Mouse (Mus musculus) layer of hippocampus, adult 11-12 months (tissue): Measurements from ENCODE around the gene Zfp653.
"Not testable (repeated sequence)": the region's sequence is repeated elsewhere in the genome, so short reads cannot be mapped to it uniquely, and the experiment has no call there.

Experiments used
- DNase-seq: peaks from one replicate; pipeline ENCODE4 v3.0.0; 2022; ENCODE audit warnings: low spot score

Zfp653 gene

GRCm38 (mm10) chr9:22070791-22071573 is at the start of gene Zfp653, which contains the start of gene Gm49318:
Gene Zfp653, minus strand, starts transcription at chr9:22071376.
Gene Gm49318, minus strand, starts transcription at chr9:22071259.
- peak; percentile 97 for DNase-seq

DNA sequence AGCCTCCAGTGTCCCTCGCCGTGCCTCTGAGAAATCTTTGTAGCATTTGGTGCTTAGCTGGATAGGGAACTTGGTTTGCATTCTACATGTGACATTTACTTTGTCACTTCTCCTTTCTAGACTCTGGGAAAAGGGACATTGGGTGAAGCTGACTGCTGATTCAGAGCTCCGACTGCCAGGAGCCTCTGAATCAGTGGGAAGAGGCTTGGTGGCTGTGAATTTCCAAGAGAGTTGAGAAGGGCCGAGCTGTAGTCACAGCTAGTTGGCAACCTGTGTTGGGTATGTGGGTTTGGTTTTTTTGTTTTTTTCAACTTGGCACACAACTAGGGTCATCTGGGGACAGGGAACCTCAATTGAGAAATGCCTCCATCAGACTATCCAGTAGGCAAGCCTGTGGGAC is 48.4 kb upstream of the Zfp653 start:
- peak; percentile 25 for DNase-seq

DNA sequence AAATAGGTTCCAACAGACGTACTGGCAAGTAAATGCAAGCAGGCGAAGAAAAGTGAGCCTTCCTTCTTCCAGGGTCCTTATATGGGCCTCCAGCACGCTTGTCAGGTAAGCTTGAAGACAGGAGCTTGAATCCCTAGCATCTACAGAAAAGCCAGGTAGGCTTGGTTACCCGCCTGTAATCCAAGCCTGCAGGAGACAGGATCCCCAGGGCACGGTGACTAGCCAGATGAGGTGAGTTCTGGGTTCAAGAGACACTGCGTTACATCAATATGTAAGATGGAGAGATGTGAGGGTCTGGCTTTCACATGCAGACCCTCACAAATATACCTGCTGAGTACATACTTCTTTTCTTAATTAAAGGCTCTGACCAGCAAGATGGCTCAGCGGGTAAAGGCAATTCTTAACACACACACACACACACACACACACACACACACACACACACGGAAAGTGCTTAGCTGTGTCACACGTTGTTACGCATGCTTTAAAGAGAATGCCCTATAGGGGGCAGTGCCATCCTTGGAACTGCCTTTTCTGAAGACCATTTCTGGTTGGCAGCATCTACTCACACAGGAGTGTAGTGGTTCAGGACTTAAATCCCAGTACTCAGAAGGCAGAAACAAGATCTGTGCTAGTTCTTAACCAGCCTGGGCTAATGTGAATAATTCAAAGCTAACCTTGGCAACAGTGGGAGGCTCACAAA is 46.7 kb upstream of the Zfp653 start:
- peak; percentile 74 for DNase-seq

- DNase-seq = peak; percentile 96
Measured at GRCm38 (mm10) chr9:22116740-22117426, 45.7 kb upstream of the Zfp653 start, which contains the start of gene Elof1. Gene Elof1, minus strand, starts transcription at chr9:22117172.

- no peak for DNase-seq
Measured at GRCm38 (mm10) chr9:22116086-22116485, 44.9 kb upstream of the Zfp653 start.

- DNase-seq = no peak
Measured at GRCm38 (mm10) chr9:22115635-22116034, 44.5 kb upstream of the Zfp653 start.

DNA sequence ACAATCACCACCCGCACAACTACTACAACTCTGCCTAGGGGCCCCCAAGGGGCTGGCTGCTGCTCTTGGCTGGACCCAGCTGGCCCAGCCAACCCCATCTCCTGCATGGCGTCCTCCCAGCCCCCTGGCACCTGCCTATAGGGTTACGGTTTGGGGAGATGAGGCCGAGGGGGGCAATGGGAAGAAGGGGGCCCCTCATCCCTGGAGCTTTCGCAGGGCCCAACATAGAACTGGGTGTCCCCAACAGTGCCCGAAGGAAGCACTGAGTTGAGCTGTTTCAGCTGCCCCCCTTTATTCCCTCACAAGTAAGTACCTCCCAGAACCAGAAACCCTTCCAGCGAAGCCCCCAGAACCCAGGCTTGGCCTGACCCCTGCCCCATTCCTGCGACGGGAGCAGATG is 37.0 kb upstream of the Zfp653 start:
- DNase-seq = no peak

- DNase-seq = no peak
Measured at GRCm38 (mm10) chr9:22099922-22100321, 28.7 kb upstream of the Zfp653 start.

DNA sequence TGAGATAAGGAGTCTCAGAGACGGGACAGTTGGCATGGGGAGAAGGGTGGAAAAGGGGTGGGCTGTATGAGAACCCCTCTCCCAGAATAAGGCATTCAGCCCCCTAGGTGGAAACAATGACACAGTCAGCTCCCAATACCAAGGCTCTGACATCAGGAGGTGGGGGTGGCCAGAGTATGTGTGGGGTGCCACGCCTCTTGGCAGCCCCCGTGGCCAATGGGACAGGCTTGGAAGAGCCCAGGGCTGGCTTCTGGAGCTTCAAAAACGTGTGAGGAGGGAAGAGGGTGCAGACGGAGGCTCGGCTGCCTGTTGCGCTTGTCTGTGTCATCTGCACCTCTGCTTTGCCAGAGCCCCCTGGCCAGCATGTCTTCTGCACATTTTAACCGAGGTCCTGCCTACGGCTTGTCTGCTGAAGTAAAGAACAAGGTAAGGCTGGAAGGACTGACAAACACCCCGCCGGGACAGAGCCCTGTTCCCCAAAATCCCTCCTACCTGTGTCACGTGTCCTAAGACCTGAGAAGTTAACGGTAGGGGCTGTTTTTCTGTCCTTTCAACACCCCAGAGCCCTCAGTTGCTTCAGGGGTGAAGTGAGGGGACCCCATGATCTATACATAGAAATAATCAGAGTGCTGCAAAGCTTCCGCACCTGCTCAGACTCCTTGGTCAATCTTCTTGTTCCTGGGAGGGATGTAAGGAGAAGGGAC is 28.0 kb upstream of the Zfp653 start, which contains the start of gene Cnn1:
Gene Cnn1, plus strand, starts transcription at position 224 of the 704 bp plus-strand sequence.
- DNase-seq = no peak

- peak; percentile 72 for DNase-seq
Measured at GRCm38 (mm10) chr9:22095854-22096307, 24.7 kb upstream of the Zfp653 start.

DNA sequence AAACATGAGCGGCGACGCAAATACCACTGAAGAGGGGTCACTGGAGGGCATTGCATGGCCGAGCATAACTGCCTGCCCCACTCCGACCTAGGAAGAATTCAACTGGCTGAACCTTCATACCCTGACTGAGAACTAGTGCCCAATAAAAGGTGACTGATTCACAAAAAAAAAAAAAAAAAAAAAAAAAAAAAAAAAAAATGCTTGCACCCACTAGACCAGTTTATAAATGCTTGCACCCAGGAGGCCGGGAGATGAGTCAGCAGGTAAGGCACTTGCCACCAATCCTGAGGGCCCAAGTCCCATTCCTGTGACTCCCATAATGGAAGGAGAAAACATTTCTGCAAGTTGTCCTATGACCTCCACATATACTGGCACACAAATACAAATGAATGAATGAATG is 21.6 kb upstream of the Zfp653 start:
- no peak for DNase-seq

GRCm38 (mm10) chr9:22089986-22090385 is 18.8 kb upstream of the Zfp653 start:
- DNase-seq = no peak

DNA sequence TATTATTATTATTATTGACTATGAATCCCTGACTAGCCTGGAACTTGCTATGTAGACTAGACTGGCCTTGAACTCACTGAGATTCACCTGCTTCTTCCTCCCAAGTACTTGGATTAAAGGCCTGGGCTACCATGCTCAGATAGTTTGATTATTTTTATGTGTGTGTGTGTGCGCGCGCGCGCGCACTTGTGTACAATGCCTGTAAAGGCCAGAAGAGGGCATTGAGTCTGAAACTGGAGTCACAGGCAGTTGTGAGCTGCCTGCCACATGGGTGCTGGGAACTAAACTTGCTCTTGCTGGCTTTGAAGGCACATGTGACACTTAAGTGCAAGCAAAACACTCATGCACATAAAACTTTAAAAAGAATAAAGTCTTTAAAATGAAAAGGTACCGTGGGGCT is 18.1 kb upstream of the Zfp653 start:
- no peak for DNase-seq

- DNase-seq = no peak
Measured at GRCm38 (mm10) chr9:22087034-22087618, 15.9 kb upstream of the Zfp653 start.

- no peak for DNase-seq
Measured at GRCm38 (mm10) chr9:22086012-22086411, 14.8 kb upstream of the Zfp653 start.

GRCm38 (mm10) chr9:22085022-22085834 is 14.1 kb upstream of the Zfp653 start, which contains the start of gene Ecsit:
Gene Ecsit, minus strand, starts transcription at chr9:22085438.
- DNase-seq = peak; percentile 97

- no peak for DNase-seq
Measured at GRCm38 (mm10) chr9:22084667-22085021, 13.5 kb upstream of the Zfp653 start.

DNA sequence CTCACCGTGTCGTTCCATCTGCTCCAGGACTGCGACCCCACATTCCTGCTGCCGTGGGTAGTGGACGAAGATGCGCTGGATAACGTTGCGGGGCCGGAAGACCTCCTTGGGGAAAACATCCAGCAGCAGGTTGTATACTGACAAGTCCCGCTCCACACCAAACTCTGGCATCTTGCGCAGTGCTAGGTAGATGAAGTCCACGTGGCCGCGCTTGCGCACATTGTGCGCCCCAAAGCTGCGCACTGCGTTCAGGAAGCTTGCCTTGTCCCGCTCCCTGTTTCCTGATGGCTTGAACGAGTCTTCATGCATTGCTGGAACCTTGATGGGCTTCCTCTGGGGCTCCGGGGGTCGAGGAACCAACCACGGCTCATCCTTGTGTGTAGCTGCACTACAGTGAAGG is 5.0 kb upstream of the Zfp653 start:
- no peak for DNase-seq

GRCm38 (mm10) chr9:22075778-22076177 is 4.6 kb upstream of the Zfp653 start:
- not testable (repeated sequence) for DNase-seq

GRCm38 (mm10) chr9:22072276-22072675 is 1.1 kb upstream of the Zfp653 start:
- DNase-seq = no peak
